Mouse (Mus musculus) liver, embryonic 14.5 days (tissue): Measurements from ENCODE around the gene Nop2. TPM values are rescaled to one million over a fixed set of nuclear protein-coding genes. Genes with fewer than 3 reads are reported as not detected.

Source experiments
- ATAC-seq: fragments of 200-750 bp; cut with Nextera tagmentation; 2 replicates; pipeline ENCODE4 v1.8.0; 2017; ENCODE audit warnings: moderate number of reproducible peaks, mild to moderate bottlenecking, moderate library complexity; ENCODE audit not compliant: insufficient read depth
- DNase-seq, 3 experiments: peaks; one replicate each; pipeline ENCODE4 v3.0.0-alpha.2; 2012 to 2013; ENCODE audit warnings: low read depth in 3 of 3, low spot score in 3 of 3
- H3K27ac ChIP-seq: fragments of 300-500 bp; sonication (generic); 2 replicates; pipeline ENCODE4 v1.5.1; 2014; ENCODE audit warnings: moderate library complexity, mild to moderate bottlenecking, control low read depth, inconsistent platforms
- H3K27me3 ChIP-seq: fragments of 300-500 bp; sonication (generic); 2 replicates; pipeline ENCODE4 v1.6.1; 2014; ENCODE audit warnings: mild to moderate bottlenecking, low read length, moderate library complexity; ENCODE audit not compliant: control insufficient read depth, insufficient read depth
- H3K36me3 ChIP-seq: fragments of 300-500 bp; sonication (generic); replicated peaks from 2 replicates; pipeline ENCODE4 v1.6.1; 2014; ENCODE audit warnings: low read depth; ENCODE audit not compliant: control insufficient read depth, insufficient read depth
- H3K4me1 ChIP-seq, 2 experiments: fragments of 200-500 bp in 1 of 2; fragments of 300-500 bp in 1 of 2; sonication (generic) in 1 of 2; replicated peaks; 2 replicates each; pipeline ENCODE4 v1.6.1; 2012 to 2014; ENCODE audit warnings: antibody characterized with exemption in 1 of 2, inconsistent platforms in 1 of 2, low read length in 1 of 2; ENCODE audit not compliant: control insufficient read depth in 2 of 2, insufficient read depth in 2 of 2
- H3K4me2 ChIP-seq: fragments of 300-500 bp; sonication (generic); 2 replicates; pipeline ENCODE4 v1.6.1; 2014; ENCODE audit warnings: low read depth, mild to moderate bottlenecking, control low read depth, moderate library complexity
- H3K4me3 ChIP-seq, 2 experiments: fragments of 200-500 bp in 1 of 2; fragments of 300-500 bp in 1 of 2; sonication (generic) in 1 of 2; 2 replicates each; pipeline ENCODE4 v1.5.1; 2012 to 2014; ENCODE audit warnings: low read depth in 2 of 2, low read length in 2 of 2, mild to moderate bottlenecking in 2 of 2, control low read depth in 1 of 2, inconsistent platforms in 1 of 2, moderate library complexity in 1 of 2; ENCODE audit not compliant: insufficient read depth in 1 of 2
- H3K9ac ChIP-seq: fragments of 300-500 bp; sonication (generic); replicated peaks from 2 replicates; pipeline ENCODE4 v1.6.1; 2014; ENCODE audit warnings: mild to moderate bottlenecking, control low read depth, moderate library complexity
- H3K9me3 ChIP-seq: fragments of 300-500 bp; sonication (generic); 2 replicates; pipeline ENCODE4 v1.6.1; 2016; ENCODE audit warnings: low read length, mixed read lengths; ENCODE audit not compliant: control insufficient read depth
- CTCF ChIP-seq: IDR thresholded peaks from 2 replicates; pipeline ENCODE4 v1.5.1; 2016; ENCODE audit warnings: antibody characterized with exemption, low read depth, control low read depth
- EP300 ChIP-seq: IDR thresholded peaks from 2 replicates; pipeline ENCODE4 v1.6.1; 2016; ENCODE audit warnings: antibody characterized with exemption, low read depth
- WGBS: fragments of 180-500 bp; shearing (Covaris S2); extraction: QIAGEN DNeasy Blood & Tissue Kit; methylation state at CpG from one replicate; pipeline ENCODE4 v1.1.7; 2014; ENCODE audit not compliant: insufficient replicate concordance; 5-methylcytosine and 5-hydroxymethylcytosine counted together
- polyA plus RNA-seq, 2 experiments: library from polyadenylated mRNA; depleted of rRNA in 1 of 2; stranded (reverse) in 1 of 2; unstranded in 1 of 2; fragments of >200 nt; fragmentation: Nextera tagmentation in 1 of 2; extraction: Ambion mirVana in 1 of 2; gene quantifications; 2 replicates each; pipeline versions ENCODE4 v1.2.1 to v1.2.3; 2012 to 2014

Gene Nop2
- polyA plus RNA-seq, 2 experiments = 24.5 to 33.1 TPM

- WGBS = 50% methylated on average over 7 of the region's 7 CpGs
- H3K4me3 ChIP-seq = peak overlapping the region; percentile 31 to 95; a peak in 3 of 4 replicates
- DNase-seq = no peak
- peak overlapping the region; percentile 75 for H3K4me2 ChIP-seq
- peaks cover 18 to 29% of the 10 kb centered on the region in 2 experiments for H3K4me1 ChIP-seq
- no peak for ATAC-seq
- H3K36me3 ChIP-seq = peaks cover 14% of the 10 kb centered on the region
- no peaks in the 10 kb centered on the region for H3K9me3 ChIP-seq
- no peak for TF ChIP-seq EP300
- no peak for TF ChIP-seq CTCF
- no peaks in the 10 kb centered on the region for H3K27me3 ChIP-seq
- H3K27ac ChIP-seq = no peak overlapping the region
- peak overlapping the region; percentile 87 for H3K9ac ChIP-seq
These were observed 14.4 kb downstream of the Nop2 start for GRCm38 (mm10) chr6:125146148-125146547.

- peaks cover 18 to 29% of the 10 kb centered on the region in 2 experiments for H3K4me1 ChIP-seq
- peaks cover 8% of the 10 kb centered on the region for H3K36me3 ChIP-seq
- ATAC-seq (no peak), DNase-seq (no peak)
- no peaks in the 10 kb centered on the region for H3K27me3 ChIP-seq
- no peak for TF ChIP-seq EP300
- no peak for TF ChIP-seq CTCF
- H3K4me2 ChIP-seq = peak overlapping the region; percentile 75
- WGBS = 53% methylated on average over 4 of the region's 4 CpGs
- no peak overlapping the region for H3K27ac ChIP-seq
- H3K9ac ChIP-seq = no peak overlapping the region
- H3K9me3 ChIP-seq = no peaks in the 10 kb centered on the region
- H3K4me3 ChIP-seq = no peak overlapping the region
These were observed 15.1 kb downstream of the Nop2 start for GRCm38 (mm10) chr6:125146797-125147196.

- Histone ChIP-seq H3K9me3 (no peaks in the 10 kb centered on the region), H3K27me3 (no peaks in the 10 kb centered on the region), H3K4me3 (no peak overlapping the region), H3K4me1 (peaks cover 20 to 33% of the 10 kb centered on the region in 2 experiments), H3K27ac (no peak overlapping the region), H3K9ac (no peak overlapping the region), H3K4me2 (no peak overlapping the region), H3K36me3 (peaks cover 4% of the 10 kb centered on the region)
- 62% methylated on average over 10 of the region's 10 CpGs for WGBS
- TF ChIP-seq EP300 = no peak
- no peak for TF ChIP-seq CTCF
- ATAC-seq (no peak), DNase-seq (no peak)
These were observed 15.6 kb downstream of the Nop2 start for GRCm38 (mm10) chr6:125147329-125147728.

- peaks cover 26 to 36% of the 10 kb centered on the region in 2 experiments for H3K4me1 ChIP-seq
- peak overlapping the region; percentile 18; the same call in 1 of the 2 replicates for H3K4me2 ChIP-seq
- no peak overlapping the region for H3K9ac ChIP-seq
- 37% methylated on average over 18 of the region's 18 CpGs for WGBS
- DNase-seq (no peak), ATAC-seq (no peak)
- H3K4me3 ChIP-seq = no peak overlapping the region
- no peaks in the 10 kb centered on the region for H3K9me3 ChIP-seq
- no peaks in the 10 kb centered on the region for H3K27me3 ChIP-seq
- H3K36me3 ChIP-seq = no peaks in the 10 kb centered on the region; the same call in none of the 2 replicates
- H3K27ac ChIP-seq = no peak overlapping the region
- TF ChIP-seq EP300 (no peak), CTCF (no peak)
These were observed 16.7 kb downstream of the Nop2 start for GRCm38 (mm10) chr6:125148251-125148925.

GRCm38 (mm10) chr6:125148926-125149568 is 17.3 kb downstream of the Nop2 start:
- H3K9me3 ChIP-seq = no peaks in the 10 kb centered on the region
- H3K27ac ChIP-seq = no peak overlapping the region
- no peak overlapping the region for H3K9ac ChIP-seq
- WGBS = 59% methylated on average over 16 of the region's 16 CpGs
- H3K4me3 ChIP-seq = no peak overlapping the region
- DNase-seq (no peak), ATAC-seq (no peak)
- H3K4me2 ChIP-seq = peak overlapping the region; percentile 18; the same call in 1 of the 2 replicates
- peaks cover 26 to 36% of the 10 kb centered on the region in 2 experiments for H3K4me1 ChIP-seq
- H3K36me3 ChIP-seq = no peaks in the 10 kb centered on the region; the same call in 1 of the 2 replicates
- TF ChIP-seq CTCF (no peak; the same call in 1 of the 2 replicates), EP300 (no peak)
- no peaks in the 10 kb centered on the region for H3K27me3 ChIP-seq
